Mouse (Mus musculus): ENCODE data around the gene 1700025C18Rik.

DNA sequence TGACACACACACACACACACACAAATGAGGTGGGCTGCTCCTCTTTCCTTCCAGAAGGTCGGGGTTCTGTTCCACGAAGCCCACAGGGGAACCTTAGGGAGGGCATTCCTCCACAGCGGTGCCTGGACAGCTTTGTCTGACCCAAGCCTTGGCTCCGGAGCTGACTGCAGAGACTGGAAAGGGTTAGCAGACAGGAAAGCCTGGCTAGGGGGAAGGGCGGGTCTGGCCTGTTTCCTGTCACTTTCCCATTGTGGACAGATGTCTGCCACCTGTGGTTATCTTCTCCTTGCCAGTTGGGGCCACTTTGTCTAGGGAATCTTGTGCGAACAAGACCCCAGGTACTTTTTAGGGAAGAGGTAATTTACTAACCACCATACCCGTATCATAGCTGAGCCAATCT lies 34.6 kb downstream of the 1700025C18Rik start:
- no peak for TF ChIP-seq CTCF (IDR thresholded peaks at IDR 0.05; ENCODE audit: control insufficient read depth, insufficient read depth, insufficient replicate concordance, low read depth, low read length)
- TF ChIP-seq POLR2A (IDR thresholded peaks at IDR 0.05; ENCODE audit: control insufficient read depth, low read depth, low read length) = no peak

Data from testis, adult 2 months (tissue).